Mouse (Mus musculus) hindbrain, embryonic 12.5 days (tissue): ENCODE data around the gene Ppp4r4. TPM values are rescaled to one million over a fixed set of nuclear protein-coding genes. Genes with fewer than 3 reads are reported as not detected.
A peak's percentile ranks its signal among the peaks of the same experiment; 100 is the strongest.

ENCODE experiments used
- ATAC-seq: fragments of 200-750 bp; cut with Nextera tagmentation; 2 replicates; pipeline ENCODE4 v1.8.0; 2017; ENCODE audit warnings: moderate TSS enrichment; ENCODE audit not compliant: low FRiP score
- H3K27ac ChIP-seq: fragments of 300-500 bp; sonication (generic); 2 replicates; pipeline ENCODE4 v1.5.1; 2016; ENCODE audit warnings: mild to moderate bottlenecking
- H3K27me3 ChIP-seq: fragments of 300-500 bp; sonication (generic); 2 replicates; pipeline ENCODE4 v1.6.1; 2016; ENCODE audit warnings: mild to moderate bottlenecking
- H3K36me3 ChIP-seq: fragments of 300-500 bp; sonication (generic); 2 replicates; pipeline ENCODE4 v1.6.1; 2016; ENCODE audit warnings: mild to moderate bottlenecking
- H3K4me1 ChIP-seq: fragments of 300-500 bp; sonication (generic); 2 replicates; pipeline ENCODE4 v1.6.1; 2016
- H3K4me2 ChIP-seq: fragments of 300-500 bp; sonication (generic); replicated peaks from 2 replicates; pipeline ENCODE4 v1.6.1; 2016; ENCODE audit warnings: mild to moderate bottlenecking
- H3K4me3 ChIP-seq: fragments of 300-500 bp; sonication (generic); 2 replicates; pipeline ENCODE4 v1.5.1; 2016; ENCODE audit warnings: mild to moderate bottlenecking
- H3K9ac ChIP-seq: fragments of 300-500 bp; sonication (generic); 2 replicates; pipeline ENCODE4 v1.6.1; 2016; ENCODE audit warnings: mild to moderate bottlenecking, moderate library complexity
- H3K9me3 ChIP-seq: fragments of 300-500 bp; sonication (generic); replicated peaks from 2 replicates; pipeline ENCODE4 v1.6.1; 2016; ENCODE audit warnings: mild to moderate bottlenecking
- WGBS: fragments of 180-500 bp; shearing (Covaris S2); methylation state at CpG from one replicate; pipeline ENCODE4 v1.1.7; 2016; 5-methylcytosine and 5-hydroxymethylcytosine counted together
- polyA plus RNA-seq: library from polyadenylated mRNA; unstranded; fragments of >200 nt; fragmentation: Nextera tagmentation; extraction: Ambion mirVana; gene quantifications from 2 replicates; pipeline ENCODE4 v1.2.1, GENCODE M21; 2016

Ppp4r4 gene
- polyA plus RNA-seq, 1 experiment from 2014 or later, result 2.6 TPM

DNA sequence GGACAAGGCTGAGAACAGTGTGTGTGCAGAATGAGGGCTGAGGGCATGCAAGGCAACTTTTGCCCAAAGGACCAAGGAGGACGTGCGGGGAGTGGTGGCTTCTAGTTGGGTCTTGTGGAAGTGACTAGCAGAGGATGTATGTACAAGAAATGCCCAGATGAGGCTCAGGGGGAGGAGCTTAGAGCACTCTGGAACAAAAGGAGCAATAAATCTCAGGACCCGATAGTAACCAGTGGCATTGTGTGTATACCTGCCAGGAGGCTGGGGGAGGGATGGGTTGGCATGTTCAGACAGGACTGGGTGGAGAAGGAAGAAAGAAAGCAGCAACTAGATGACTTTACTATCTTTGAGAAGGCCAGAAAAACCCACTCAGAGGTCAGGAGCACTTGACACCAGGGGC lies 27.7 kb upstream of the Ppp4r4 start:
- Histone ChIP-seq H3K4me1 (no peaks in the 10 kb centered on the region), H3K4me2 (no peak overlapping the region), H3K36me3 (no peaks in the 10 kb centered on the region), H3K27me3 (no peaks in the 10 kb centered on the region), H3K4me3 (no peak overlapping the region), H3K9me3 (no peaks in the 10 kb centered on the region), H3K9ac (no peak overlapping the region), H3K27ac (no peak overlapping the region)
- WGBS, result 87% methylated on average over 3 of the region's 3 CpGs
- ATAC-seq, result no peak

DNA sequence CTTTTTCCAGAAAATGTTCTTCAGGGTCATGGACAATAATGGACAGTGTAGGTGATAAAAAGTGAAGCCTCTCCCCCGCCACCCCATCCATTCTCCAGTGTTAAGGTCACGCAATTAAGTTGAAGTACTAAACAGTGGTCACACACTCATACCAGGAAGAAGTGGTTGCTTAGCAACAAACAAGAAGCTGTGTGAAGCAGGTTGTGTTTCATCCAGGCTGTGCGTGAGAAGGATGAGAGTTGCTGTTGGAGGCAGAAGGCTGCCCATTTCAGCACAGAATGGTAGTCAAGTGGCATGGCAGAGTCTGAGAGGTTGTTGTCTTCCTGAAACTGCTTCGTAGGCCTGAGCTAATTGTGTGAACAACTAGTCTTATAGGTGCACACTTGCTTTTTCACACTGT lies 23.7 kb upstream of the Ppp4r4 start:
- peaks cover 1% of the 10 kb centered on the region; the same call in 1 of the 2 replicates for H3K4me1 ChIP-seq
- no peaks in the 10 kb centered on the region for H3K36me3 ChIP-seq
- 64% methylated on average over 4 of the region's 4 CpGs for WGBS
- no peak overlapping the region for H3K4me2 ChIP-seq
- H3K9me3 ChIP-seq, result no peaks in the 10 kb centered on the region
- no peak overlapping the region for H3K27ac ChIP-seq
- H3K4me3 ChIP-seq, result no peak overlapping the region
- H3K9ac ChIP-seq, result no peak overlapping the region
- H3K27me3 ChIP-seq, result no peaks in the 10 kb centered on the region
- no peak for ATAC-seq

DNA sequence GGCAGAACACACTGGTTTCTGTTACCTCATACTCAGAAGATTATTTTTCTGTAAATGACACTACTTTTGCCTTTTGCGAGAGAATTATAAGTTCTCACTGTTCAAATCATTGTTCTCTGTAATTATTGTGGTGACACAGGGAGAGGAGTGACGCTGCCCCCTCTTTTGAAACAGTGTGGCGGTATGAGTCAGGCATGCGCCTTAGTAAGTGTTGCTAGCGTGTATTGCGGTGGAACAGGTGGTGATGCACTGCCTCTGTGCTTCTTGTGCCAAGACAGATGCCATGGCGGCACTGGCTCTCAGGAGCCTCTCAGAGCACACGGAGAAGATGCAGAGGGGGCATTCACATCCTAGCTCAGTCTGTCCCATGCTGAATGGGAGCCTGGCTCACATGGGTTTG lies 22.2 kb upstream of the Ppp4r4 start:
- no peaks in the 10 kb centered on the region for H3K9me3 ChIP-seq
- no peak overlapping the region for H3K9ac ChIP-seq
- H3K27ac ChIP-seq, result no peak overlapping the region
- no peak overlapping the region for H3K4me2 ChIP-seq
- no peak for ATAC-seq
- no peaks in the 10 kb centered on the region for H3K27me3 ChIP-seq
- 93% methylated on average over 8 of the region's 8 CpGs for WGBS
- H3K36me3 ChIP-seq, result no peaks in the 10 kb centered on the region
- no peak overlapping the region for H3K4me3 ChIP-seq
- peaks cover 4% of the 10 kb centered on the region; the same call in 1 of the 2 replicates for H3K4me1 ChIP-seq

DNA sequence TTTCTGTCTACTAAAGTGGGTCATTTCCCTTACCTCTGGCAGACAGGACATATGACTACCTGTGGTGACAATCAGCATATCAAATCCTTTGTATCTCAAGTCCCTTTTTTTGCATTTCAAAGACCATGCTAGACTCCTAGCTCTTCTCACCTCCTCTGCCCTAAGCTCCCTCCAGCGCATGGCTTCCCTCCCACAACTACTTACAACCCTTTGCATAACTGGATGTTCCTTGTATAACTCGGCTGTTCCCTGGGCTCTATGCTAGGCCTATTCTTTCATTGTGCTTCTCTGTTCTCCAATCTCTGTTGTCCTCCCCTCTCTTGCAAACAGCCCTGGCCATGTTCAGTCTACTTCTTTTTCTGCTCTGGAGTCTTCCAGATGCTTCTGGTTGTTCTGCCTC lies 20.5 kb upstream of the Ppp4r4 start:
- no peak for ATAC-seq
- WGBS, result 53% methylated on average over 2 of the region's 2 CpGs
- no peaks in the 10 kb centered on the region for H3K36me3 ChIP-seq
- no peak overlapping the region for H3K4me2 ChIP-seq
- no peak overlapping the region for H3K4me3 ChIP-seq
- H3K27ac ChIP-seq, result no peak overlapping the region
- H3K27me3 ChIP-seq, result no peaks in the 10 kb centered on the region
- no peak overlapping the region for H3K9ac ChIP-seq
- peaks cover 4% of the 10 kb centered on the region for H3K4me1 ChIP-seq
- no peaks in the 10 kb centered on the region for H3K9me3 ChIP-seq

GRCm38 (mm10) chr12:103513039-103513438 lies 19.0 kb upstream of the Ppp4r4 start:
- Histone ChIP-seq H3K27me3 (no peaks in the 10 kb centered on the region), H3K9ac (no peak overlapping the region), H3K4me3 (no peak overlapping the region), H3K27ac (no peak overlapping the region), H3K36me3 (no peaks in the 10 kb centered on the region), H3K9me3 (no peaks in the 10 kb centered on the region), H3K4me1 (peaks cover 4% of the 10 kb centered on the region), H3K4me2 (no peak overlapping the region)
- 78% methylated on average over 2 of the region's 2 CpGs for WGBS
- no peak for ATAC-seq

GRCm38 (mm10) chr12:103513451-103513871 lies 18.6 kb upstream of the Ppp4r4 start:
- ATAC-seq, result peak; percentile 79
- Histone ChIP-seq H3K4me3 (no peak overlapping the region), H3K36me3 (no peaks in the 10 kb centered on the region), H3K9me3 (no peaks in the 10 kb centered on the region), H3K4me2 (no peak overlapping the region), H3K27ac (no peak overlapping the region), H3K4me1 (peaks cover 4% of the 10 kb centered on the region), H3K27me3 (no peaks in the 10 kb centered on the region), H3K9ac (no peak overlapping the region)
- WGBS, result 37% methylated on average over 4 of the region's 4 CpGs

- 66% methylated on average over 3 of the region's 3 CpGs for WGBS
- ATAC-seq, result no peak
- no peak overlapping the region for H3K4me3 ChIP-seq
These were observed 17.7 kb upstream of the Ppp4r4 start for GRCm38 (mm10) chr12:103514354-103514753.

DNA sequence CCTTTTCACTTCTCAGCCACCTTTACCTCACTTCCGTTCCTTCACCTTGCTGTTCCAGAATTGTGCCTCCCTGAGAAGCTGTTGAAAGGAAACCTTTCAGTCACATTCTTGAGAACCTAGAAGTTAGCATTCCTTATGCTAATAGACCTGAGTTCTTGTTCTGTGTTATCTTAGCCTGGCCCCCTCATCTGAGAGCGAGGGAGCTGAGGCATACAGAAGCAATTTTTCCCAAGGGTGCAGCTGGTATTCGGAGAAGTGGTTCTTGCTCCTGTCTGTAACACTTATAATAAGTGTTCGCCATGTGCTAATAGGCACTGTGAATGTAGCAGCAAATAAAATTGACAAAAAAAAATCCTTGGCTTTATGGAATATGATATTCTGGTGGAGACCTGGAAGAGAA lies 16.4 kb upstream of the Ppp4r4 start:
- no peak overlapping the region for H3K9ac ChIP-seq
- H3K4me2 ChIP-seq, result no peak overlapping the region
- H3K4me1 ChIP-seq, result peaks cover 4% of the 10 kb centered on the region
- no peak overlapping the region for H3K4me3 ChIP-seq
- WGBS, result 80% methylated on average over 4 of the region's 4 CpGs
- no peaks in the 10 kb centered on the region for H3K36me3 ChIP-seq
- no peak for ATAC-seq
- H3K27ac ChIP-seq, result no peak overlapping the region
- no peaks in the 10 kb centered on the region for H3K27me3 ChIP-seq
- no peaks in the 10 kb centered on the region for H3K9me3 ChIP-seq

More at GRCm38 (mm10) chr12:103514354-103514753, 17.7 kb upstream of the Ppp4r4 start:
- no peak overlapping the region for H3K9ac ChIP-seq
- no peak overlapping the region for H3K27ac ChIP-seq
- H3K4me2 ChIP-seq, result no peak overlapping the region
- no peaks in the 10 kb centered on the region for H3K27me3 ChIP-seq
- H3K4me1 ChIP-seq, result peaks cover 4% of the 10 kb centered on the region
- H3K36me3 ChIP-seq, result no peaks in the 10 kb centered on the region
- no peaks in the 10 kb centered on the region for H3K9me3 ChIP-seq

DNA sequence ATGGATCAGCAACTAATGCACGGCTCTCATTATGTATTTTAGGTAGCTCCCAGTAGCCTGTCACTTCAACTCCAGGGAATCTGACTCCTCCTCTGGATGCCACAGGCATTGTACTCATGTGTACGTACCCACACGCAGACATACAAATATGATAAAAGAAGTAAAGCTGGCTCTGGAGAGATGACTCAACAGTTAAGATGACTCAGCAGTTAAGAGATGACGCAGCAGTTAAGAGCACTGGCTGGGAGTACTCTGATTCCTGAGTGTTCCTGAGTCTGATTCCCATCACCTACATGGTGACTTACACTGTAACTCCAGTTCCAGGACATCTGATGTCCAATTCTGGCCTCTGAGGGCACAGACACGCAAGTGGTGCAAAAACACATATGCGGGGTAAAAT lies 13.4 kb upstream of the Ppp4r4 start:
- H3K4me2 ChIP-seq, result no peak overlapping the region
- H3K4me1 ChIP-seq, result peaks cover under 1% of the 10 kb centered on the region
- no peak for ATAC-seq
- H3K4me3 ChIP-seq, result no peak overlapping the region
- no peak overlapping the region for H3K9ac ChIP-seq
- H3K36me3 ChIP-seq, result no peaks in the 10 kb centered on the region
- H3K27ac ChIP-seq, result no peak overlapping the region
- H3K9me3 ChIP-seq, result no peaks in the 10 kb centered on the region
- 90% methylated on average over 6 of the region's 6 CpGs for WGBS
- no peaks in the 10 kb centered on the region for H3K27me3 ChIP-seq

- no peaks in the 10 kb centered on the region for H3K36me3 ChIP-seq
- 75% methylated on average over 2 of the region's 2 CpGs for WGBS
- H3K27ac ChIP-seq, result no peak overlapping the region
- ATAC-seq, result no peak
- peaks cover 4% of the 10 kb centered on the region for H3K4me1 ChIP-seq
- H3K4me3 ChIP-seq, result no peak overlapping the region
- H3K9ac ChIP-seq, result no peak overlapping the region
- H3K9me3 ChIP-seq, result no peaks in the 10 kb centered on the region
- no peak overlapping the region for H3K4me2 ChIP-seq
- H3K27me3 ChIP-seq, result peaks cover 6% of the 10 kb centered on the region
These were observed 1.5 kb upstream of the Ppp4r4 start for GRCm38 (mm10) chr12:103530596-103530995.

GRCm38 (mm10) chr12:103532649-103533395 lies 739 bp downstream of the Ppp4r4 start:
- H3K9me3 ChIP-seq, result no peaks in the 10 kb centered on the region
- 0 out of 2 replicates have a peak overlapping the region, but pooled peaks have one; percentile 40 for H3K27ac ChIP-seq
- under 1% methylated on average over 42 of the region's 44 CpGs for WGBS
- H3K36me3 ChIP-seq, result no peaks in the 10 kb centered on the region
- H3K4me2 ChIP-seq, result peak overlapping the region; percentile 82
- H3K4me1 ChIP-seq, result peaks cover 4% of the 10 kb centered on the region
- H3K9ac ChIP-seq, result peak overlapping the region; percentile 76
- peak overlapping the region; percentile 69 for H3K4me3 ChIP-seq
- peaks cover 6% of the 10 kb centered on the region for H3K27me3 ChIP-seq
- ATAC-seq, result peak; percentile 78

DNA sequence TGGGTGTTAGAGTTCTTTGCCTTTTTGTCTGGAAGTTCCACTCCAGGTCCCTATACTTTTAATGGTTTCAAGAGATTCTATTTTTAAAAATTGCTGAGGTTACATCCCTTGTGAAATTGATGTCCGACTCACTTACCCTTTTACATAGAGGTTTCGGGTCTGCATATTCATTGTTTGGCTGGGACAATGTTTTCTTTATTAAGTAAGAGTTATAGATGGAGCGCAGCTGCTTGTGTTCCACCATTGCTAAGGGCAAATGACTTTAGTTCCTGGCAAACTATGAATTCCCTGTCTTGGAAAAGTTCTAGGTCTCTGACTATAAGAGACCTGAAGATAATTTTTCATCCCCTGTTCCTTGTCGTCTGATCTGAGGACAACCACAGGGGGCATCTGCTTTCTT lies 8.3 kb downstream of the Ppp4r4 start:
- H3K9ac ChIP-seq, result no peak overlapping the region
- H3K36me3 ChIP-seq, result no peaks in the 10 kb centered on the region
- ATAC-seq, result no peak
- H3K4me2 ChIP-seq, result no peak overlapping the region
- no peak overlapping the region for H3K27ac ChIP-seq
- no peak overlapping the region for H3K4me3 ChIP-seq
- no peaks in the 10 kb centered on the region for H3K4me1 ChIP-seq
- no peaks in the 10 kb centered on the region for H3K9me3 ChIP-seq
- H3K27me3 ChIP-seq, result no peaks in the 10 kb centered on the region
- WGBS, result 70% methylated on average over 4 of the region's 4 CpGs

DNA sequence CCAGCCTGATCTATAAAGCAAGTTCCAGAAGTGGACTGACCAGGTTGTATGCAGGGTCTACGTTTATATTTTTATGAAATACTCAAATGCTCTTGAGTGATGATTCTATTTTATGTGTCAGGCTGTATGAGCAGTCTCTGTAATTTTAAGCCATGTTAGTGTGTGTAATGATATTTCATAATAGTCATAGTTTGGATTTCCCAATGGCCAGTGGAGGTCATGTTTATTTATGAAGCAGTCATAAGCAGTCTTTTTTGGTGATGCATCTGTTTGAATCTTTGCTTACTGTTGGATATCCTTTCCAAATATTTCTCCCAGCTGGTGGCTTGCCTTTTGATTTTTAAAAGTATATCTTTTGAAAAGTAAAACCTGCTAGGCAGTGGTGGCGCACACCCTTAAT lies 11.3 kb downstream of the Ppp4r4 start:
- H3K9me3 ChIP-seq, result no peaks in the 10 kb centered on the region
- no peaks in the 10 kb centered on the region for H3K36me3 ChIP-seq
- H3K27ac ChIP-seq, result no peak overlapping the region
- no peaks in the 10 kb centered on the region for H3K4me1 ChIP-seq
- no peak overlapping the region for H3K4me3 ChIP-seq
- WGBS, result 95% methylated on average over 2 of the region's 2 CpGs
- no peaks in the 10 kb centered on the region for H3K27me3 ChIP-seq
- H3K4me2 ChIP-seq, result no peak overlapping the region
- H3K9ac ChIP-seq, result no peak overlapping the region
- ATAC-seq, result no peak
